Mouse (Mus musculus) intestine, postnatal 0 days (tissue): ENCODE data around the gene Cenps. TPM values are rescaled to one million over a fixed set of nuclear protein-coding genes. Genes with fewer than 3 reads are reported as not detected.

Experiments used
- ATAC-seq: fragments of 200-750 bp; cut with Nextera tagmentation; 2 replicates; pipeline ENCODE4 v1.8.0; 2017; ENCODE audit warnings: mild to moderate bottlenecking, moderate TSS enrichment, moderate library complexity
- H3K27ac ChIP-seq: fragments of 300-500 bp; sonication (generic); 2 replicates; pipeline ENCODE4 v1.5.1; 2014; ENCODE audit warnings: mild to moderate bottlenecking, low read depth, low read length, moderate library complexity
- H3K27me3 ChIP-seq: fragments of 300-500 bp; sonication (generic); replicated peaks from 2 replicates; pipeline ENCODE4 v1.6.1; 2014; ENCODE audit warnings: low read length, mixed read lengths; ENCODE audit not compliant: control insufficient read depth, insufficient read depth
- H3K36me3 ChIP-seq: fragments of 300-500 bp; sonication (generic); 2 replicates; pipeline ENCODE4 v1.6.1; 2014; ENCODE audit warnings: mild to moderate bottlenecking, moderate library complexity; ENCODE audit not compliant: control insufficient read depth, insufficient read depth
- H3K4me1 ChIP-seq: fragments of 300-500 bp; sonication (generic); replicated peaks from 2 replicates; pipeline ENCODE4 v1.6.1; 2014; ENCODE audit warnings: antibody characterized with exemption, low read length, mixed read lengths; ENCODE audit not compliant: control insufficient read depth, insufficient read depth
- H3K4me2 ChIP-seq: fragments of 300-500 bp; sonication (generic); replicated peaks from 2 replicates; pipeline ENCODE4 v1.6.1; 2014; ENCODE audit warnings: low read depth, mild to moderate bottlenecking, moderate library complexity
- H3K4me3 ChIP-seq: fragments of 300-500 bp; sonication (generic); 2 replicates; pipeline ENCODE4 v1.5.1; 2014; ENCODE audit warnings: low read depth, low read length
- H3K9ac ChIP-seq: fragments of 300-500 bp; sonication (generic); 2 replicates; pipeline ENCODE4 v1.6.1; 2014; ENCODE audit warnings: mild to moderate bottlenecking, low read depth, low read length
- H3K9me3 ChIP-seq: fragments of 300-500 bp; sonication (generic); 2 replicates; pipeline ENCODE4 v1.6.1; 2016; ENCODE audit warnings: mixed run types; ENCODE audit not compliant: control insufficient read depth
- CTCF ChIP-seq: sonication (generic); IDR thresholded peaks from 2 replicates; pipeline ENCODE4 v1.5.1; 2016; ENCODE audit warnings: low read depth, mild to moderate bottlenecking, control low read depth, antibody characterized with exemption, moderate library complexity
- WGBS: fragments of 180-500 bp; shearing (Covaris S2); extraction: QIAGEN DNeasy Blood & Tissue Kit; methylation state at CpG from one replicate; pipeline ENCODE4 v1.1.7; 2014; 5-methylcytosine and 5-hydroxymethylcytosine counted together
- polyA plus RNA-seq: library from polyadenylated mRNA; unstranded; fragments of >200 nt; fragmentation: Nextera tagmentation; extraction: Ambion mirVana; gene quantifications from 2 replicates; pipeline ENCODE4 v1.2.1, GENCODE M21; 2015

Gene Cenps
- polyA plus RNA-seq, 1 experiment from 2014 or later, result 12.1 TPM

GRCm38 (mm10) chr4:149159891-149160290, 22.5 kb upstream of the Cenps start:
- H3K36me3 ChIP-seq, result peaks cover 88% of the 10 kb centered on the region
- no peak for ATAC-seq
- WGBS, result 83% methylated on average over 13 of the region's 13 CpGs
- no peak overlapping the region for H3K4me2 ChIP-seq
- H3K27me3 ChIP-seq, result no peaks in the 10 kb centered on the region
- H3K9ac ChIP-seq, result no peak overlapping the region
- 0 out of 2 replicates have a peak, but pooled peaks cover 4% of the 10 kb centered on the region for H3K4me1 ChIP-seq
- H3K4me3 ChIP-seq, result no peak overlapping the region
- no peak for TF ChIP-seq CTCF
- no peak overlapping the region for H3K27ac ChIP-seq
- H3K9me3 ChIP-seq, result no peaks in the 10 kb centered on the region

- TF ChIP-seq CTCF, result no peak
- no peak overlapping the region for H3K4me3 ChIP-seq
- ATAC-seq, result no peak
- H3K27ac ChIP-seq, result peak overlapping the region; percentile 46; the same call in 1 of the 2 replicates
- H3K27me3 ChIP-seq, result no peaks in the 10 kb centered on the region
- 77% methylated on average over 2 of the region's 2 CpGs for WGBS
- H3K9ac ChIP-seq, result no peak overlapping the region
- H3K9me3 ChIP-seq, result no peaks in the 10 kb centered on the region
- no peak overlapping the region for H3K4me2 ChIP-seq
- 0 out of 2 replicates have a peak, but pooled peaks cover 4% of the 10 kb centered on the region for H3K4me1 ChIP-seq
- H3K36me3 ChIP-seq, result peaks cover 95% of the 10 kb centered on the region
These were observed 21.8 kb upstream of the Cenps start for GRCm38 (mm10) chr4:149159203-149159602.

- no peak overlapping the region for H3K9ac ChIP-seq
- H3K4me1 ChIP-seq, result no peaks in the 10 kb centered on the region
- WGBS, result 58% methylated on average over 8 of the region's 8 CpGs
- peak; percentile 84 for ATAC-seq
- H3K4me2 ChIP-seq, result no peak overlapping the region
- TF ChIP-seq CTCF, result no peak
- H3K4me3 ChIP-seq, result no peak overlapping the region
- peaks cover 96% of the 10 kb centered on the region for H3K36me3 ChIP-seq
- H3K27ac ChIP-seq, result peak overlapping the region; percentile 21; the same call in 1 of the 2 replicates
- no peaks in the 10 kb centered on the region for H3K9me3 ChIP-seq
- no peaks in the 10 kb centered on the region for H3K27me3 ChIP-seq
These were observed 20.1 kb upstream of the Cenps start for GRCm38 (mm10) chr4:149157415-149157973.

GRCm38 (mm10) chr4:149155711-149156110, 18.3 kb upstream of the Cenps start:
- Histone ChIP-seq H3K4me2 (no peak overlapping the region), H3K9ac (no peak overlapping the region), H3K4me3 (no peak overlapping the region), H3K36me3 (peaks cover 98% of the 10 kb centered on the region), H3K9me3 (no peaks in the 10 kb centered on the region), H3K4me1 (no peaks in the 10 kb centered on the region), H3K27ac (no peak overlapping the region; the same call in 1 of the 2 replicates), H3K27me3 (no peaks in the 10 kb centered on the region)
- ATAC-seq, result no peak
- 93% methylated on average over 6 of the region's 6 CpGs for WGBS
- no peak for TF ChIP-seq CTCF

GRCm38 (mm10) chr4:149154859-149155258, 17.4 kb upstream of the Cenps start:
- no peaks in the 10 kb centered on the region for H3K27me3 ChIP-seq
- H3K4me2 ChIP-seq, result no peak overlapping the region
- H3K9ac ChIP-seq, result no peak overlapping the region
- H3K4me1 ChIP-seq, result no peaks in the 10 kb centered on the region
- no peak overlapping the region for H3K27ac ChIP-seq
- WGBS, result 95% methylated on average over 7 of the region's 7 CpGs
- peaks cover 98% of the 10 kb centered on the region for H3K36me3 ChIP-seq
- TF ChIP-seq CTCF, result no peak
- ATAC-seq, result no peak
- no peaks in the 10 kb centered on the region for H3K9me3 ChIP-seq
- no peak overlapping the region for H3K4me3 ChIP-seq

- H3K36me3 ChIP-seq, result peaks cover 68% of the 10 kb centered on the region
- no peak overlapping the region for H3K27ac ChIP-seq
- H3K4me3 ChIP-seq, result no peak overlapping the region
- no peak overlapping the region for H3K9ac ChIP-seq
- 93% methylated on average over 11 of the region's 11 CpGs for WGBS
- ATAC-seq, result no peak
- no peaks in the 10 kb centered on the region for H3K9me3 ChIP-seq
- TF ChIP-seq CTCF, result no peak
- H3K4me1 ChIP-seq, result no peaks in the 10 kb centered on the region
- H3K4me2 ChIP-seq, result no peak overlapping the region
- H3K27me3 ChIP-seq, result no peaks in the 10 kb centered on the region
These were observed 13.3 kb upstream of the Cenps start for GRCm38 (mm10) chr4:149150721-149151120.
